Mouse (Mus musculus): ENCODE measurements at regions not wholly inside any gene's neighbourhood (a gene's known extent, or its start where the extent isn't known, plus 50 kb on each side); places are given as distances from the start of the nearest gene placed in this dataset.

DNA sequence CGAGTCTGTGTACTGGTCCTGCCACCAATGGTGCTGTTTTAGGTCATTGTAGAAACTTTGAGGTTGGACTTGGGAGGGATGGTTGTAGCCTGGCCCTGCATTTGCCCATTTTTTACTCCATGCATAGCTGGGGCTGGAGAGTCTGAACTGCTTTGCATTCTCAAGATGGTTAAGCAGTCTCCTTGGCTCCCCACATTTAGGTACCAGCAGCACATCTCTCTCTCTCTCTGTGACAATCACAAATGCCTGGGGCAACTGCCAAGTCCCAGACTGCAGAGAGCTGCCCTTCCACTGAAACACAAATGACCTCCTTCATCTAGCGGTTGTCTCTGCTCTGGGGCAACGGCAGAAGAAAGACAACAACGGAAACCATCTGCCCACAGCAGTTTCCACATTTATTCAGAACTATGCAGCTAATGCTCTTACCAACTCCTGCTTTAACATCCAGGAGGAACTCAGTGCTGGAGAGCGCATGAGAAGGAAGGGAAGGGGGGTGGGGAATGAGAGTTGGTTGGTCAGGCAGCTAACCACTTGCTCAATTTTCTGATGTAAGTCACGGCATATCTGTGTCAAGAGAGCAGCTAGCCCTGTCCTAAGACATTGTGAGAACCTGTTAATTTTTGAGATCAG lies 269.9 kb downstream of the Rnf144a start:
- DNase-seq (ENCODE audit: extremely low spot score in 1 of 2, low spot score in 1 of 2), result no peak

DNA sequence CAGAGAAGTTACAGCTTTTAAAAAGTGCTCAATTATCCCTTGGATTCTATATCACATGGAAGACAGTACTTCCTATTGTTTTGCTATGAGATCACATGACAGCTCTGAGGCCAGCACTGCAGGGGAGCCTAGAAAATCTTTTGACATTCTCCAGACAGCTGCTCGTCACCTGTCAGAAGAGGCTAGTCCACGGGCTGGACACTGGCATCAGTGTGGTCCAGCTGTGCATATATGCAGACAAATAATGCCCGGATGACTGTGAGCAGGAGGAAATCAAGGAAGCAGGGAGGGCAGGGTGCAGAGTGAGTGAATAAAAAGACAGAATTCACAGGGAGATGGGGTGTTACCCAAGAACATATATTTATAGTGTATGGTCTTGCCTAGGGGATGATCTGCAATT lies 270.4 kb downstream of the Rnf144a start:
- no peak for DNase-seq (ENCODE audit: extremely low spot score in 1 of 2, low spot score in 1 of 2)

DNA sequence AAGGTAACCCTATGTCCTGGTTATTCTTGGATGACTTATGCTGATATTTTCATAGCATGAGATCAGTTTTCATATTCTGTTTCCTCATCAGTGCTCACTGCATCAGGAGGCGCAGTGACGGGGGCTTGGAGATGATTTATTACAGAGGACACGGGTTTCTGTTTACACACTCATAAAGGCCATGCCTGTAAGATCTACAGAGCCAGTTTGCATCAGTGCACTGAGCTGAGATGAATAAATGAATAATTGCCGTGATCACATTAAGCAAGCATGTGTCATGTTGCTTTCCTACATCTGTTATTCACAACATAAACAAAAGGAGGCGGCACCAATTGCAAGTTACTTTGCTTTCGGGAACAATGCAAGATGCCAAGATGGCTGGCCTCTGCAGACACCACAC lies 271.6 kb downstream of the Rnf144a start:
- no peak for DNase-seq (ENCODE audit: extremely low spot score in 1 of 2, low spot score in 1 of 2)

DNA sequence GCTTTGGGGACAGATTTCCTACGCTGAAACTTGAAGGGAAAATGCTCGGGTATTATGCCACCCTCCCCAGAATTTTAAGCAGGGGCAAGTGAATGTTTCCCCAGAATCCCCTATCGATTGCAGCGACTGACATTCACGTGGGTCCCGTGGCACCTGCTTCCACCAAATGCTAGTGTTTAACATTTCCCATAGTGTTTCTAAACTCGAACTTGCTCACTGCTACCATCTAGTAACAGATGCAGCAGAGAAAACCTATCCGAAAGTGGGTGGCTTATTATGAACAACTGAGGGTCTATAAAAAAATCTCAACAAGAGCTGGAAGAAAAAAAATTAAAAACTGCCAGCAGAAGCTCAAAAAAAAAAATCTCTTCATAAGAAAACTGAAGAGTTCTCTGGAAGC lies 284.2 kb downstream of the Rnf144a start:
- DNase-seq (ENCODE audit: extremely low spot score in 1 of 2, low spot score in 1 of 2), result peak; percentile 51 to 58

DNA sequence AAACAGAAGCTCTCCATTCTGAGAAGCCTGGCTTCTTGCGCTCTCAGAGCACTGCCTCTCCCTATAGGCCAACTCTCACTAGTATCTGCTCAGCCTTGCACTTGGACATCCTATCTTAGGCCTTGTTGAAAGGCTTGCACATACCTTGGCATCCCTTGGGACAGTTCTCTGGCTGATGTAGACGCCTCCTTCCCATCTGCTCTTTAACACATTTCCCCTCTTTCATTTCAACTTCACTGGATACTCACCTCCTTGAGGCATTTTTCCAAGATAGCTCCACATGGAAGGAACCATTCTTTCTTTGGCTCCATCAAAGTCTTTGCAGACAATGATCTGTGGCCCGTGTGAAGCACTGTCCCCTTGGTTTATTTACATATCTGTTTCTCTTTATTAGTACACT lies 285.0 kb downstream of the Rnf144a start:
- peak in 1 of 2 experiments; percentile 38 for DNase-seq (ENCODE audit: extremely low spot score in 1 of 2, low spot score in 1 of 2)

DNA sequence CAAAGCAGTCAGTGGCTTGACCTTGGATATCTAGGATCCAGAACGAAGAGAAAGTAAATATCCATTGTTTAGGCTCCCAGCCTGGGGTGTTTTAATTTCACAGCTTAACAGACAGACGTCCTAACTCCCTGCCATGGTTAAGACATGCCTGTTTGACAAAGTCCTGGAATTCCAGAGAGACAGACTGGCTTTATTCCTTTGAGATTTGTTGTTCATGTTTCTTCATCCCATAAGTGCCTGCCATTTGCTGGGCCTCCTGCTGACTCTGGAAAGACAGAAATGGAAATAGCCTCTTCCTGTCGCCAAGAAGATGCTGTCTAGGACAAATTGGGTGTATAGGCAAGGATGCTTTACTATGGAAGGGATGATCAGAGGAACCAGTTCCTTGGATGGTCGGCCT lies 285.5 kb downstream of the Rnf144a start:
- DNase-seq (ENCODE audit: extremely low spot score in 1 of 2, low spot score in 1 of 2), result no peak

DNA sequence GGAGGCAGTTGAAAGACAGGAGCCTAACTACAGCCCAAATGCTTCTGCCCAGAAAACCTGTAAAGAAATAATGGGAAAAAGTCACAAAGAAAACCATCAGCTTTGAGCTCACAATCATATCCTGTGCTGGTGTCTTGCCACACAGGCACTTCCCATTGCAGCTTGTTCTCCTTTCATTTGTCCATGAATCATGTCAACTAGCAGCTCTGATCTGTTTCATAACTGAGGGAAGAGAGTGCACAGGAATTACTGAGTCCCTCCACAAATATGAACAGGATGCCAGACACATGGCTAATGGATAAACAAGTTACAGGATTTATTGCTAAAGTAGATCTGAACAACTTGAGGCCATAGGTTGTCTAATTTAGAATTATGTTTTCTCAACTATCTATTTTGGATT lies 286.2 kb downstream of the Rnf144a start:
- no peak for DNase-seq (ENCODE audit: extremely low spot score in 1 of 2, low spot score in 1 of 2)

DNA sequence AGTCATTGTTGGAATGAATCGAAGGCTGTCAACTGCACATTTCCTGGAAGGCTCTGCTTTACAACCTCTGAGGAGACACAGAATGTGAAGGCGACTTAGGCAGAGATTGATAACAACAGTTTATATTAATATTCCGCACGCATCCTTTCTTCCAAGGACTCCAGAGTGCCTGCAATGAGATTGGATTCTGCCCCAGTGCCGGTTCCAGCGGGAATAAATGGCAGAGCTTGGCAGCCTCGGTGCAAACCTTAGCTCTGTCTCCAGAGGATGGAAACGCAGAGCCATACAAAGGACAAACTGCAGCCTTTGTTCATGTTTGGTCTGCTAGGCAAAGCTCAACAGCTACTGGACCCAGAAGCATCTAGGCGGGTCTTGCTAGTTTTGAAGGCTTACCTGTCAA lies 288.8 kb downstream of the Rnf144a start:
- DNase-seq (ENCODE audit: extremely low spot score in 1 of 2, low spot score in 1 of 2), result no peak

DNA sequence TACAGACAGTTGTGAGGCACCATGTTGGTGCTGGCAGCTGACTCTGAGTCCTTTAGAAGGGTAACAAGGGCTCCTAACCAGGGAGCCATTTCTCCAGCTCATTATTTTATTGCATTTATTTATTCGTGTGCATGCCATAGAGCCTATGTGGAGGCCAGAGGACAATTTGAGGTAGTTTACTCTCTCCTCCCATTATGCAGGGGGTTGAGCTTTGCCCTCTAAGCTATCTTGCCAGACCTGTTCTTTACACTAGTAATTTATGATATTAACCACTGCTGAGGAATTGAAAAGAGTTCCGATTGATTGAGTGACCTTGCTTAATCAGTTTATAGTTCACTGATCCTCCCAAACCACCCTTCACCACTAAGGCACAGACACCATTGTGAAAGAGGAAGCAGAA lies 290.8 kb downstream of the Rnf144a start:
- DNase-seq (ENCODE audit: extremely low spot score in 1 of 2, low spot score in 1 of 2), result no peak

DNA sequence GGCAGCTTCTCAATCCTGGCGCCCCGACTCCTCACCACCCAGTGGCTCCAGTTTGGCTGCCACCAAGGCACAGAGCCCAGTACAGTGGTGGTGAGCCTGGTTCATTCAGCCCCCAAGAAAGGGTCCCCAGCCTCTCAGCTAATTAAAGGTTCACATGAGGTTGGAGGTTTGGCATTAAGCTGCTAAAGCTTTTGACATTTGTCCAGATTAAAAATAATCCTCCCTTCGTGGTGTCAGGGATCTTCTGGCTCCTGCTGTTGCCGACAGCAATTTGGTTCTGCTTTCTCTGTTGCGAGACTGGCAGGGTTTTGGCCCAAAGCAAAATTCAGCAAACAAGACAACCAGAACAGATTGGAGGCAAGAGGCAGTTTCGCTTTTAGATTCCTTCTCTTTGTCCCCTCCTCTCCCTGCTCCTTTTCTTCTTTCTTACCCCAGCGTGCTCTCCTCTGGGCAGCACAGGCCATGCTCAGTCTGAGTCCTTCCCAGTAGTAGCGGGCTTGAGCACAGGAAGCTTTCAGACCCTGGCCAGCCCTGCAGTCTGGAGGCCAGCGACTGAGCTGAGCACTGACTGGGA lies 299.6 kb downstream of the Rnf144a start:
- no peak for DNase-seq (ENCODE audit: extremely low spot score in 1 of 2, low spot score in 1 of 2)

DNA sequence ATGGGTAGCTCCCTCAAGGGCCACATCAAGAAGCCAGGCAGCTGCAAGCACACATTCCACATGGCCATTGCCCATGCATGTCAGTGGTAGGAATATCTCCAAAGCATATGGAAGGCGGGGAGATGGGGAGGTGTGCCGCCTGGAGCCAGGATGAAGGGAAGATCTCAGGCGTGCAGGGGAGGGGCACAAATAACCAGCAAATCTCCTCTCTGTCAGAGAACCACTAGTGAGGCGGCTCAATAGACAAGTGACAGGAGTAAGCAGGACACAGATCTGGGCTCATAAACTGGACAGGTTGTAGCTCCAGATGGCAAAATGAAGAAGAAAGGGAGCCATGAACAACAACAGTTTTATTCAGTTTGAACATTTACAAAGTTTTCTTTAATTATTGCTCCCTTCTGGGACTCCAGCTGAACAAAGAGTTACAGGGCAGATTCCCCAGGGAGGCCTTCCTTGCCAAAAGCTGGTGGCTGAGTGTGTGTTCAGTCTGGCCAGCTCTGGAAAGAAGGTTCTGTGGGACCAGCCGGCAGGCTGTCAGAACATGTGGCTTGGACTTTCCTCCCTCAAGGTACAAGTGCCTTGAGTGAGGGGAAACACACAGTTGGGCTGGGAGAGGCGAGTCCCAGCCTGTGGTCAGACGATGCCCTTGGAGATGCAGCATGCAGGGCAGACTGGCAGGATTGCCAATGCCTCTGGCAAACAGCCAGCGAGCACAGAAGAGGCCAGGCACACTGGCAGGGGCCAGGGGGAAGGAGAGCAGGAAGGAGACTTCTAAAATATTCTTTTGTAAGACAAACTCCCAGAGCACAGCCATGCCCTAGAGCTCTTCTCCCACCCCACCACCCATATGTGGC lies 302.7 kb downstream of the Rnf144a start:
- peak in 1 of 2 experiments; percentile 46 for DNase-seq (ENCODE audit: extremely low spot score in 1 of 2, low spot score in 1 of 2)

DNA sequence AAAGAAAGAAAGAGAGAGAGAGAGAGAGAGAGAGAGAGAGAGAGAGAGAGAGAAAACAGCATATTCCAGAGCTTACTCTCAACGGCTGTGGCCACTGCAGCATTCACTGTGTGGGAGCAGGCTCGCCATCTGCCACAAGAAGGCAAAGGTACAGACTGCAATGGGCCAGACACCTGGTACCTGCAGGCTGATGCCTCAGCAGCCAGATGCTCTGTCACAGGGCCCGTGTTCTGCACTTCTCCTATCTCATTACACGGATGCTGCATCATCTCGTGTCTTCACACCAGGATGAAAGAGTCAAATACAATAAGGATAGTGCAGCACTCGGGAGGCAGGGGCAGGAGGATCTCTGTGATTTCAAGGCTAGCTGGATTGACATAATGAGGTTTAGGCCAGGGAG lies 305.2 kb downstream of the Rnf144a start:
- DNase-seq (ENCODE audit: extremely low spot score in 1 of 2, low spot score in 1 of 2), result no peak

DNA sequence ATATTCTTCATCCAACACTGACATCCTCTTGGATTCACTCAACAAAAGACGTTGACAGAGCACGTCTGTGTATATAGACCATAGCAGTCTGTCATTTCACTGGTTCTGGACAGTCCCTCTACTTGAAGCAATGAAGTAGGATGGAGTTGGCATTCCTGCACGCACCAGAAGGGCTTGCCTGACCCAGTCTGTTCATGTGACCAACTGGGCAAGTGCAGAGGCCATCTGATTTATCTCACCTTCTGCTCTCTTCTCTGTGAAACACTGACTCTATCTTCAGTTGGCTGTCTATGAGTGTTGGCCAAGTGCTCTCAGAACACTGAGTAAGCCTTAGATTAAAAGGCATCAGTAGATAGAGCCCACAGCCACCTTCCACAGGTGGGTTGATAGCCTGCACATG lies 310.7 kb downstream of the Rnf144a start:
- no peak for DNase-seq (ENCODE audit: extremely low spot score in 1 of 2, low spot score in 1 of 2)

DNA sequence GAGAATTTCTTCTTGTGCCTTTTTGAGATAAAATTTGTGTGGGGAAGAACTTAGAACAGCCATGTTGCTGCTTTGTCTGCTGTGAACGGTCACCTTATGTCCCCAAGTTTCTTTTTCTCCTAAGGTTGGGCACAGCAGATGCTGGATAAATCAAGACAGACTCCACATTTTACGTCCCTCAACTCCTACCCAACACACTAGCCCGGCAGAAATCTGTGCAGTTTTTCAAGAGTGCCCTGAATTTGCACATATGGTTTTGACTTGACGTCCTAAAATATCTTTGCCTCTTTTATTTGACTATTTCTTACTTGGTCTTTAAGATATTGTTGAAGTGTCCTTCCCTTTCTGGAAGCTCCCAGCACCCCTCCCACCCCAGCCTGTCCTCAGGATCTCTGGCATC lies 312.7 kb downstream of the Rnf144a start:
- peak; percentile 54 to 58 for DNase-seq (ENCODE audit: extremely low spot score in 1 of 2, low spot score in 1 of 2)

DNA sequence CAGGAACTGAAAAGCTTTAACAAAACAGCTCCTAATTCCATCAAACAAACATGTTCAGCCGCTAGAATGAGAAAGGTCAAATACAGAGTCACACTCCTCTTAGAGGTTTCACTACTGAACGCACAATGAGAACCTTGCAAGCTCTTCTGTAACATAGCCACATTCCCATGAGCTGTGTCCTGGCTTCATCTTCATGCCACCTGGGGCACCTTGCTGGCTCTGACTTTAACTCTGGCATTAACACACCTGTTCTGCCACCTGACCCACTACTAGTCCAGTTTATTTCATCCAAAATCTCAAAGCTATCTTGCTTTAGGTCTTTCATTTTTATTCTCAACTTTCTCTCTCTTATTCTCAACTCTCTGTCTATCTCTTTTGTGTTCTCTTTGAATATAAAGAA lies 314.9 kb downstream of the Rnf144a start:
- no peak for DNase-seq (ENCODE audit: extremely low spot score in 1 of 2, low spot score in 1 of 2)

DNA sequence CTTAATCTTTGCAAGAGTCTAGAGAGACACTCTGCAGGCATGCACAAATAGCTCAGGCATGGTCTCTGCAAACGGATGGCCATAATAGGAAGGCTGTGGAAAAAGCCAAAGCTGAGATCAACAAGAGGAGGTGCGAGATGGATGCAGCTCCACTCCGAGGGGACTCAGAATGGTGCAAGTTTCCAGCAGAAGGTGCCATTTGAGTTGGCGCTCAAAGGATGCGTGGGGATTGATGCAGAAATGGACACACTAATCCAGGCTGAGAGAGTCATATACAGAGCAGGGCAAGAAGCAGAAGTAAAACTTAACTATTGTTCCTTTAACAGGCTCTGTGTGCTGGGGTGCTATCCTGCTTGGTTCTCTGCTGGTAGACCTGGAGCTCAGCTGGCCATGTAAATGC lies 315.9 kb downstream of the Rnf144a start:
- DNase-seq (ENCODE audit: extremely low spot score in 1 of 2, low spot score in 1 of 2), result peak; percentile 57

DNA sequence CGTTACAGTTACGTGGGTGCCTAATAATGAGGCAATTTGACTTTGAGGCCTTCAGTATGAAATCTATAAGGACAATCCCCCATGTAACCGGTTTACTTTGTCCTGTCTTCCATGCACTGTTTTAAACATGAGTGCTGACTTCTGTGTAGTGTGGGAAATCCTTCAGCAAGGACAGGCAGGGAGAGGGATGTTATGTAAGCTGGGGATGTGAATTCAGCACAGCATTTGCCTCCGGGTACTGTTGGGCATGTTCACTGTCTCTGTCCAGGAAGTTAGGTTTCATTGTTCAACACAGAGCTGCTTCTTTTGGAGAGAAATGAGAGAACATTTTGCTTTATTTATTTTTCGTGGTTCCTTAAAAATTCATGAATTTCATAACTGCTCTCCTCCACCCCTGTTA lies 322.7 kb downstream of the Rnf144a start:
- DNase-seq (ENCODE audit: extremely low spot score in 1 of 2, low spot score in 1 of 2), result no peak

DNA sequence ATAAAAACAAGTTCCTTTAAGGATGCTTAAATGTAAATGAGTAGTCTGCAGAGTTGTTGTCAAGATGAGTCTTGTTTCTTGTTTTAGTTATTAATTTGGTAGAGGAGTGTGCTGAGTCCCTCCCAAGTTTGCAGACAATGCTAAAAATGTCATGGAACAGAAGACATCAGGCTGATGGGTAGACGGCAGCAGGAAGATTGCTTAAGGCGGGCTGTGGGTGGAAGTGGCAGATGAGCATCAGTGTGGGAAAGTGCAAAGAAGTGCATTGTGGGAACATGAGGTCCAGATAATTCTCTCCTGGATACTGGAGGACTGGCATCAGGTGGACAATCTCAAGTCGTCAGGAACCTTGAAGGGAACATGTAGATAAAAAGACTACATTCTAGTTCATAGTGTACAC lies 323.2 kb downstream of the Rnf144a start:
- DNase-seq (ENCODE audit: extremely low spot score in 1 of 2, low spot score in 1 of 2), result peak; percentile 58 to 61

DNA sequence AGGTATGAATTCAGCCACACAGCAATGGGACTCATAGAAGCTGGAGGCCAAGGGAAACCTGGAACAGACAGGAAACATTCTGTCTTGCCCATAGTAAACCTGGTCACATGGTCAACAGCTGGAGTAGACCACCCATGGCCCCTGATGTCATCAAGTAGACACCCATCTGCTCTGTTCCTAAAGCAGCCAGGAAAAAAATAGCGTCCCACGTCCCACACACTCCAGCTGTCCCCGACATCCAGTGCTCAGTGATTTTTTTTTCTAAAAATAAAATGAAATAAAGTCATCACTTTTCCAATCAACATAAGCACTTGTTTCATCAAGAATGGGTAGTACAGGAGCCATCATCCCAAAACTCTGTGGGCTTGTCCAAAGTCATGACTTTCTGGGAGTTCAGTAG lies 326.7 kb downstream of the Rnf144a start:
- peak; percentile 65 to 66 for DNase-seq (ENCODE audit: extremely low spot score in 1 of 2, low spot score in 1 of 2)

DNA sequence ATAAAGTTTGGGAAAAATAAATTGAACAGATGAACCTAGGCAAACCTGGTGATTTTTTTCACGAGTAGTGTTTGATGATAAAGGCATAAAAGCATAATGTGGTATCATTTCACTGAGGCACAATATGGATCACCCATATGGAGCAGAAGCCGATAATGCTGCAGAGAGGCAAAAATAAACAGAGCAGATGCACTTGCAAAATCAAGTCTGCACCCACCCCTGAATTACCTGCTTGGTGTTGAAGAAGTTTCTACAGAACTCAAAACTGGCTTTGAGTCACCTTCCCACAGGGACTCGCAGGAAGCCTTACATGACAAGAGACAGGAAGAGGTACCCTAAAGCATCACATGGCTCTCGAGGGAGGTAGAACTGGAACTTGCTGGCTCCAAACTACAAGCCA lies 328.1 kb downstream of the Rnf144a start:
- DNase-seq (ENCODE audit: extremely low spot score in 1 of 2, low spot score in 1 of 2), result peak in 1 of 2 experiments; percentile 60

DNA sequence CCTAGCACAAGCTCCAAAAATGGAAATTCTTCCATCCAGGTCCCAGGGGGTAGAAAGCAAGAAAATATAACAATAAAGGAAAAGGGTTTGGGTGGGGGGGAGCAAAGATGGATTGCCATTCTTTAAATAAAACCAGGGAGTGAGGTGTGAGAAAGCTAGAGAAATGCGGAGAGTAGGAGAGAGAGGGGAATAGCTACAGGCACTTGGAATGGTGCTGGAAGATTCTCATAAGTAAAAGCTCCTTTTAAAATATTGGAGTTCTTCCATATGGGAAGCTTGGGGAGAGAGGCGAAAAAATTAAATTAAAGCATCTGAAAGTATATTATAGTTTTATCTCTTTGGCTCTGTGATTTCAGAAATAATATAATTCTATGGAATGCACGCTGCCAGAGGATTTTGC lies 328.6 kb downstream of the Rnf144a start:
- DNase-seq (ENCODE audit: extremely low spot score in 1 of 2, low spot score in 1 of 2), result no peak

DNA sequence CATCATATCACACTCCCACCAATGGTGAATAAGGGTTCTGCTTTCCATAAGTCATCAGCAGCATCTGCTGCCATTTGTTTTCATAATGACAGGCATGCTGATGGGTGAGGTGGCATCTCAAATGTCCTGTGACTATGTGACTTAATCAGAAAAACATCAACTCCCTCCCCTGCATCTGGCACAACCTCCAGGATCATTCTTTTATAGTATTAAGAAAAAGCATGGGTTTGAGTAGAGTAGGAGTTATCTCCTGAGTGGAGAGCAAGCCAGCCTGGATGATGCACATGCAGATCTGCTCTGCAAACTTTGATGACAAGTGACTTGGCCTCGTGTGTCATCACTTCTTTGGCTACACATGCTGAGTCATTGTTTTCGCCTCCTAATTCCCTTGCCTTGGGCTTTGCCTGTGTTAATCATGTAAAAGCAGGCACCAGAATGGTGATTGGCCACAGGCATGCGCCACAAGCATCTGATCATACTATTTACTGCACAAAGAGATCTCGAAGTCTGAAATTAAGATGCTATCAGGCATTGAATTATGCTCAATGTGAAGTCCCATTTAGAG lies 335.9 kb downstream of the Rnf144a start:
- peak in 1 of 2 experiments; percentile 27 for DNase-seq (ENCODE audit: extremely low spot score in 1 of 2, low spot score in 1 of 2)
